Mouse (Mus musculus): ENCODE results near the gene Ppp1r16b.

The Ppp1r16b gene

GRCm38 (mm10) chr2:158668433-158669010 is 3.3 kb downstream of the Ppp1r16b start:
- no peak for DNase-seq (ENCODE audit: low read depth)

DNA sequence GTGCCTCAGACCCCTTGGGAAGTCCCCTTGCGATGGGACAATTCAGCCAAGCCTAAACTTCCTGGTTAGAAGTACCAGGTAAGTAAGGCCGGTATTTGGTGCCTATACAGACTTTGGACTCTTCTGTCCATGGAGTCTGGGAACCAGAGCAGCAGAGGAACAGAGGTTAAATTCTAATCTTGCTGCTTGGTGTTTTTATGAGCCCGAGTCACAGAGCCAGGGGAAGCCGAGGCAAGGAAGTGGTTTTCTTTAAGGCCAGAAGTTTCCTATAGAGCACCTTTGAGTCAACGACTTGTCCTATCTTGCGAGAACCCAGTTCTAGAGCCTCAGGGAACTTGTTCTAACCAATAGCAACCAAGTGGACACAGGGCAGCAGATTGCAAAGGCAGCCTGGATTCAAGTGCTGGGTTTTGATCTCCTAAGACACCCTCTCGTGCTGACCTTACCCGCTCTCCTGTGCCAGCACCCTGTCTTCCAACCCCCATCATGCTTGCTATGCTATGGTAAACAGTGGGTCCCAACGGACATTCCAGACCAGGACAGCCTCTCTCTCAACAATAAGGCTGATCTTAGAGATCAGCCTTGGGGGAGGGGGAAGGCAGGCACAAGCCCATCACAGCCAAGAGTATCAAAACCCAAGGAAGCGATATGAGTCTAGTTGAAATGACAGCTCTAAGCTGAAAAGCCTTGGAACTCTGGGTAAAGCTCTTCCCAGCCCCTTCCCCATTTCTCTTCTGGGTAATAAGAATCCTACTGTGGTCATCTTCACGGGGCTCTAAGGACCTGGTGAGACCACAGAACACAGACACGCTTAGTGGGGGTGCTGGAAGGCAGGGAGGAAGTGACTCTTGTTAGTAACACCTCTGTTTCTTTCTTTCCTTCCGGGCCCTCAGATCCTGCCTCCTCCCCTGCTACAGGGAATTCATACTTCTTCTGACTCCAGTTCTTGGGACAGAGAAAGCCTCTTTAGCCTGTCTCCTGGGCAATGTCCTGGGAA is 4.3 kb downstream of the Ppp1r16b start:
- DNase-seq (ENCODE audit: low read depth): peak; percentile 46

DNA sequence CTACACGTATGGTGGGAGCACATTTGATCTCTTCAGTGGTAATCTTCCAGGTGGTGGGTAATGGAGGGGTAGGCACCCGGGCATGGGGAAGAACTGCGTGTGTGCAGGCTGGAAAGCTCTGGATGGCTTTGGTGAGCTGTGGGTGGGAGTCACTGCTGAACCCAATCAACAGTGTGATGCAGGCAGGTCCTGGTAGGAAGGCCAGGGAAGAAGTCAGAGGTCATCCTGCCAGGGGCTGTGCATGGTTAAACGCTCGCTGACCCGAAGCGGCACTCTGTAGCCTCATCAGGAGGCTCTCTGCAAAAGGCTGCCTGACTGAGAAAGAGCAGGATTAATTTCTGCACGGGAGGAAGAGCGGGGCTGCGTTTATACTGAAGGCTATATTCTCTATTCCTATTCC is 5.4 kb downstream of the Ppp1r16b start:
- no peak for DNase-seq (ENCODE audit: low read depth)

- peak; percentile 83 for DNase-seq (ENCODE audit: low read depth)
Observed at GRCm38 (mm10) chr2:158672829-158673228, 7.6 kb downstream of the Ppp1r16b start.

DNA sequence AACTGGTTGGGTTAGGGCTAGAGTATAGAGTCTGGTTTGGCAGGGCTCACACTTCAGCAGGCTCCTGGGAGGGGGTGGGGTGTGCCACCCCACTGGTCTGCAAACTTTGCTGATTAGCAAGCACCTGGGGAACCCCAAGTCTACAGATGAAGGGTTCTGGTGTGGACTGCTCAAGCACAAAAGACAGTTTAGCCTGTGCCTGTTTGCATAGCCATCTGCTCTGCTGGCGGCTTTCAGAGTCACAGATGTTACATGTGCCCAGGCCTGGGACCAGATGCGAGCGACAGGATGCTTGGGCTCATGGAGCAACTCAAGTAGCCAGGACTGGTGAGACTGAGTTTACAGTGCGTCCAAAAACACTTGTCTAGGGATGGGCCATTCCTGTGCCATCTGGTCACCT is 8.3 kb downstream of the Ppp1r16b start:
- DNase-seq (ENCODE audit: low read depth): no peak

DNA sequence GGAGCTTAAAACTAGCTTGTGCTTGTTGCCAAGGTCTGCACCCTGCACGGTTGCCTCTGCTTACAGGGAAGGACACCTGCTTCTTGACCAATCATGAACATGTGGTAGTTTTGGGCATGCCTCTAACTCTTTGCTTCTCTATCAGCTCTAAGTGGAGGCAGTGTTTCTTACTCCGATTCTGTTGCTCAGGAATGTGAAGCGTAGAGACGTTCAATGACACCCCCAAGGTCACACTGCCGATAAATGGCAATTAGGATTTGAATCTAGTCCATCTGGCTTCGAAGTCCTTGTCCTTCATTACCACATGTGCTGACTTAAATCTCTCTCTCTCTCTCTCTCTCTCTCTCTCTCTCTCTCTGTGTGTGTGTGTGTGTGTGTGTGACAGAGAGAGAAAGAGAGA is 8.9 kb downstream of the Ppp1r16b start:
- DNase-seq (ENCODE audit: low read depth): no peak

- no peak for DNase-seq (ENCODE audit: low read depth)
Observed at GRCm38 (mm10) chr2:158674759-158675158, 9.6 kb downstream of the Ppp1r16b start.

GRCm38 (mm10) chr2:158675161-158675560 is 10.0 kb downstream of the Ppp1r16b start:
- no peak for DNase-seq (ENCODE audit: low read depth)

DNA sequence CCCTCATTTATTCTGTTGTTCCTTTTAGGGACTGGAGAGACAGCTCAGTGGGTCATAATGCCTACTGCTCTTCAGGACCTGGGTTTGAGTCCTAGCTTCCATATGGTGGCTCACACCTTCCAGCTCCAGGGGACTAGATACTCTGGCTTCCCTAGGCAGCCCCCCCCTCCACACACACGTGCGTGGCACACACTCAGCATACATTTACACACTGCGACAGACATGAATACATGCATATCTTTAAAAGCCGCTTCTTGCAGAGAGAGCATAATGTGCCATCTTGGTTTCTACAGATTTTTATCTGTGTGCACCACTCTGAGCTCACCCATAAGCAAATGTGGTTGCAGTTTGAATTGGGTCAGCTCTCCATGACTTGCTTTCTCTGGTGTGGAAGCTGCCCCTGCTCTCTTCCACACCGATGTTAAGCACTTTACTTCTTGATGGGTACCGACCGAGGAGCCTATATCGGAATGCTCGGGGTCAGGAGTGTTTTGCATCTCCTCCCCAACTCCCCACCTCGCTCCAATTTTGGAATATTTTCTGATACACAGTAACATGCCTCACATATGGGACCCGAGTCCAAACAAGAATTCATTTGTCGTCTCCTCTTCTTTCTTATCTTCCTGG is 10.8 kb downstream of the Ppp1r16b start:
- no peak for DNase-seq (ENCODE audit: low read depth)

DNA sequence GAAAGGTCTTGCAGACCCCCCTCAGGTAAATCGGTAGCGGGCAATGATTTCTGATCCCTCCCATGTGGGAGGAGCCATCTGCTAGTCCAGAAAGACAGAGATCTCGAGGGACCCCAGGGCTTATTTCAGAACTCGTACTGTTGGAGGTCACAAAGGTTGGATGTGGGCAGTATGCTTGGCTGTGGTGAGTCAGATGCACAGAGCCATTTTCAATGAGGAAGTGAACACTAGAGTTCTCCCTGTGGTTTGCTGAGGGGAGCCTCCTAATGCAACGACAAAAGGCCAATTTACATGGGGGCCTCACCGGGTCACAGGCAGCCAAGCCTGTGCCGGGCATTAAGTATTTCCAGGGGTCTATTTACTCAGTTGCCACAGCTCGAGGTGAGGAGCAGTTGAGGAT is 12.7 kb downstream of the Ppp1r16b start:
- DNase-seq (ENCODE audit: low read depth): peak; percentile 76

GRCm38 (mm10) chr2:158679091-158679490 is 13.9 kb downstream of the Ppp1r16b start:
- DNase-seq (ENCODE audit: low read depth): no peak

- no peak for DNase-seq (ENCODE audit: low read depth)
Observed at GRCm38 (mm10) chr2:158680357-158680889, 15.2 kb downstream of the Ppp1r16b start.

DNA sequence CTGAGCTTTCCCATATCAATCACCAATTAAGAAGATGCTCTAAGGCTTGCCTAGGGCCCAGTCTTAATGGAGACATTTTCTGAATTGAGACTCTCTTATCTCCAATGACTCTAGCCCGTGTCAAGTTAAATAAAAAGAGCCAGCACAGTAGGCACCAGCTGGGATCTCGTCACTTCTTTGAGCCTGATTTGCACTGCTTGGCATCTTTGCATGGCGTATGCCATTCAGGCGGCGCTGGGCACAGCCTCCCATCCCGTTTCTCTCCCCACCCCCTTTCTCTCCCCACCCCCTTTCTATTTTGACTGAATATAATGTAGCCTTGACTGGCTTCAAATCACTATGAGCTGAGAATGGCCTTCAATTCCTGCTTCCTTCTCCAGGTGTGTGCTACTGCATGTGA is 16.5 kb downstream of the Ppp1r16b start:
- no peak for DNase-seq (ENCODE audit: low read depth)

DNA sequence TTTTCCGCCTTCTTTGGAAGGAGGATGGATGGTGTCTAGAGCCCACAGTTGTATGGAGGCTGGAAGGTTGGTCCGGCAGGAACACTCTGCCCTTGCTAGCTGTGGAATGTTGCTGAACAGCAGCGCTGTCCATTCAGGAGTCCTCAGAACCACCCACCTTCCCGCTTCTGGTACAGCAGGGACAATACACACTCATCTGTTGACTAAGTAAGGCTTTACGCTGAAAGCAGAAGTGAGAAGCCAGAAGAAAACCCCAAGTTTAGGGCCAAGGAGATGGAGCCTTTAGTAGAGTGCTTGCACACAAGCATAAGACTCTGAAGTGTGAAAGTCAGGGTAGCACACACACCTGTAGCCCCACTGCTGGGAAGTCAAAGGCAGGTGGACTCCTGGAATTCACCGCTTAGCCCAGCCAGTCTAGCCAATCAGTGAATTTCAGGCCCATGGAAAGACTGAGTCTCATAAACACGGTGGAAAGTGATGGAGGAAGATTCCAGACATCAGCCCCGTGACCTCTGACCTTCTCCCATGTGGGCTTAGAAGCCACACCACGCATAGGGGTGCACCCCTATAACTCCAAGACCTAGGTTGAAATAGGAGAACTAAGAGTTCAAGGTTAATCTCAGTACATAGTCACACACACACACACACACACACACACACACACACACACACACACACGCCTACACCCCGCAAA is 17.3 kb downstream of the Ppp1r16b start:
- DNase-seq (ENCODE audit: low read depth): no peak

- DNase-seq (ENCODE audit: low read depth): no peak
Observed at GRCm38 (mm10) chr2:158683038-158683413, 17.8 kb downstream of the Ppp1r16b start.

DNA sequence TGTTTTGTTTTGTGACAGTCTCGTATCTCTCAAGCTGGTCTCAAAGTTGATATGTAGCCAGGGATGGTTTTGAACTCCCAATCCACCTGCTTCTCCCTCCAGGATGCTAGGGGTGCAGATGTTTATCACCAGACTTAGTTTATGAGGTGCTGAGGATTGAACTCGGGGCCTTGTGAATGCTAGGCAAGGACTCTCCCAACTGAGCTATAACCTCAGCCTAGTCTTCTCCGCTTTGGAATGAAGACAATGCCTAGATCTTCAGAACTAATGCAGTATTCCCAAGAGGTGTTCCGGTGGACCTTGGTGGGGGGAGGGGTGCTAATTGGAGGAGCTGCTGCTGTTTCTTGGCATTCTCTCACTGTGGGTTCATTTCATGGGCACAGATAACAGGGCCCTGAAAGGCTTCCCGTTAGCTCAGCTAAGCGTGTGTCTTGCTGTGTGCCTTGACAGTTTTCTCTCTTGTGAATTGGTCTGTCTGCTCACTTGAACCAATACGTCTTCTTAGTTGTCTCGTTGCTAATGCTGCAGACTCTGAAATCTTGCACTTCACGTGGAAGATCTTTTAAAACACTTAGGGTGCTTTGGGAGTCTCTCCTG is 19.1 kb downstream of the Ppp1r16b start:
- DNase-seq (ENCODE audit: low read depth): no peak

DNA sequence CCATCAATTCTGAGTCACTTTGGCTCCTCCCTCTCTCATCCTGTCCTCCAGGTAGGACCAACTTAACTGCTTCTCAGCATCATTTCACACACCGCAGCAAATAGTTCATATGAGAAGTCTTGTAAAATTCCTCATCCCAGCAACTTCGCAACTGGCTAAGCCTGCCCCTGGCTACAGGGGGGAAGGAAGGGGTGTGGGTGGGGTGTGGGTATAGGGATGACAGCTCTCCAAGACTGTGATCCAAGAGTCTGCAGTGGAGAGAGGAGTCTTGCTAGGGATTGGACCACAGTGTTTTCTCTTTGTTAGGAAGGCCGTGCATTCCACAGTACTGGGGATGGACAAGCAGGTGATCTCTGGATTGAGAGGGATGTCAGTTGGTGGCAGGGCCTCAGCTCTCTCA is 19.7 kb downstream of the Ppp1r16b start:
- no peak for DNase-seq (ENCODE audit: low read depth)

GRCm38 (mm10) chr2:158686394-158686793 is 21.2 kb downstream of the Ppp1r16b start:
- DNase-seq (ENCODE audit: low read depth): no peak

GRCm38 (mm10) chr2:158687804-158688241 is 22.6 kb downstream of the Ppp1r16b start:
- DNase-seq (ENCODE audit: low read depth): no peak

DNA sequence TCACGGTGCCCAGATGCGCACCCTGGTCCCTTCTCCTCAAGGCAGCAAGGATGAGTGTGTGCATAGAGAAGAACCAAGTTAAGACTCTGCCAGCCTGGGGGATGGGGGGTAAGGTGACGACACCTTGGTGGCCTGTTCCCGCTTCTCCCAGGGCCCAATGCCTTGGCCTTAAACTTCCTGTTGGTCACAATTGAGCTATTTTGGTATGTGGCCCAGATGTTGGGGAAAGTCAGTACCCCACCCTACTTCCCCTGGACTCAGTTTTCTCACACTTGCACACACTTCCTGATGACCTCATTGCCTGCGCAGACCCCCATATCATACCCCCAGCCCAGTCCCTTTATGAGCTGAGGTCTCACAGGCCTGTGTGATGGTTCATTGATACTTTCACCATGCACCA is 23.9 kb downstream of the Ppp1r16b start:
- no peak for DNase-seq (ENCODE audit: low read depth)

- DNase-seq (ENCODE audit: low read depth): no peak
Observed at GRCm38 (mm10) chr2:158689640-158690039, 24.4 kb downstream of the Ppp1r16b start.

DNA sequence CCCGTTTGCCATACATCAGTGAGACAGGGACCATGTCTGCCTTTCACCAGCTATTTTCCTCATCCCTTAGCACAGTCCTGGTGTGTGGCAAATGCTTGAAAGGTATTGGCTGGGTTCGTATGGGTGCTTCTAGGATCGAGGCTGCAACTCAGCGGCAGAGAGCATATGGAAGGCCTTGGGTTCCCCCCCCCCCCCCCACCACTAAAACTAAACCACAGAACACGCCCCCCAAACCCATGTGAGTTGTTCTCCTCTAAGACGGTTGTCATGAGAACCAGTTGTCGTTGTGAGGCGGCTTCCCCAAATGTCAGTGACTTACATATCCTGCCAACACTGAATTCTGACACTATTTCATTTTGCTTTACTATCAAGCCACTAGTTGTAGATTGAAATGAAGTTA is 24.9 kb downstream of the Ppp1r16b start:
- peak; percentile 43 for DNase-seq (ENCODE audit: low read depth)

All from 416B (cell line).